Mouse (Mus musculus): ENCODE results near the gene Ppp2r5c. TPM values are rescaled to one million over a fixed set of nuclear protein-coding genes. Genes with fewer than 3 reads are reported as not detected.

Ppp2r5c gene
- total RNA-seq (2017) = 353 to 389 TPM (median 359 TPM) in 3 replicates

DNA sequence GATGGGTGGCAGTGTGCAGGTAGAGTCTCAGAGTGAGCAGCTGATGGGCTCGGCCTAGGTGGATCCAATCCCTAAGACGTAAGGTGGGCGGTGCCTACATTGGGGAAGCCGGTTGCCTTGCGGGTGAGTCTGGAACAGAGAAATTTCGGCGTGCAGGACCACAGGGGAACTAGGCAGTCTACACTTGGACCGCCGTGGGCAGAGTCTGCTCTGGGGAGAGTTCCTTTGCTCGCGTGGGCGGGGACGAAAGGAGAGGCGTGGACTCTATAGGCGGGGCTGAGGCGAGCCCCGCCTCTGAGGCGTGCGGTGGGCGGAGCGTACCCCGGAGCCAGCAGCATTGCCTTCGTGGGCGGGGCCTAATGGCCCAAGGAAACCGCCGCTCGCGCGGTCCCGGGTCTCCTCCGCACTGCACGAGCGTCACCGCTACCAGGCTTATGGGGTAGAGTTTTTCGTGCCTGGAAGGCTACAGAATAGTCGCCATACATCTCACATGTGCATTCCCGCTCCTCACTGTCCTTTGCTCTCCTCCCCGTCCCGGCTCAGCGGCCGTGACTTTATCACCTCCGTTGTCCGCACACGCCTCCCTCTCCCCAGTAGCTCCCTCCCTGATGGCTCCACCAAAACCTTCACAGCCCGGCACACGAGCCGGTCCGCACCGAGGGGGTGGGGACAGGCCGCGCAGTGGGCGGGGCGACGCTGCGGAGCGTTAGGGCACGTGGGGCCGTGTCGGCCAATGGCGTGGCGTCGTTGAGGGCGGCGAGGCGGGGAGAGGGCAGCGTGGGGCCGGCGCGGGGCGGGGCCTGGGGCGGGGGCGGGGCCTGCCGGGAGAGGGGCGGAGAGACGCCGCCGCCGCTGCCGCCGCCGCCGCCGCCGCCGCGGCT is at the start of gene Ppp2r5c:
Gene Ppp2r5c, plus strand, starts transcription at position 831 of the 881 bp plus-strand sequence.
- peak; percentile 89 for ATAC-seq (replicated peaks; ENCODE audit: insufficient number of reproducible peaks, low FRiP score, low TSS enrichment, poor library complexity, severe bottlenecking)

DNA sequence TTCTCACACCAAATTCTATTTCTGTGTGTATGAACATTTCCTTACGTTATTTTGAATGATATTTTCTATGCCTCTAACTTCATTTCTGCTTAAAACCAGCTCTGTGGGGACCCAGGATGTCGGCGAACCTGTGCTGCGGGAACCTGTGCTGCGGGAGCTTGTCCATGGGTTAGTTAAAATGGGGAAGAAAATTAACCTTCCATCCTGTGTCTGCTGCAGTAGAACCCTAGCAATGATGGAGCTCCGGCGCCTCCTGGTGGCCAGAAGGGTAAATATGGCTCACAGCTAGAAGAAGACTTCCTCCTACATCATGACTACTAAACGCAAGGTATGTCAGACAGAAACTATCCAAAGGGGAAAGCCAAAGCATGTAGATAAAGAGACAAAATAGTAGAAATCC is 48.6 kb upstream of the Ppp2r5c start:
- peak; percentile 64 for ATAC-seq (replicated peaks; ENCODE audit: insufficient number of reproducible peaks, low FRiP score, low TSS enrichment, poor library complexity, severe bottlenecking)

GRCm38 (mm10) chr12:110399161-110399560 is 47.8 kb upstream of the Ppp2r5c start:
- ATAC-seq (replicated peaks; ENCODE audit: insufficient number of reproducible peaks, low FRiP score, low TSS enrichment, poor library complexity, severe bottlenecking) = no peak

DNA sequence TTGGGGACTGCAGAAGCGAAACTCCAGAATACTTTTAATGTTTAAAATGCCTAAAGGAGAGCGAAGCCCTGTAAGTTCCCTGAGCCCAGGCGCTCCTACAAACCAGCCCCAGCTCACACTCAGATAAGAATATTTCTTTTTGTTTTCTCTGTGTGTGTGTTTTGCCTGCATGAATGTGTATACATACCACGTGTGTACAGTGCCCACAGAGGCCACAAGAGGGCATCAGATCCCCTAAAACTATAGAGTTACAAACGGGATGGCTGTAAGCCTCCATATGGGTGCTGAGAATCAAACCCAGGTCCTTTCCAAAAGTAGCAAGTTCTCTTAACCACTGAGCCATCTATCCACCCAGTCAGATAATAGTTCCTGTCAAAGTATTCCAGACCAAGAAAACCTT is 46.0 kb upstream of the Ppp2r5c start:
- no peak for ATAC-seq (replicated peaks; ENCODE audit: insufficient number of reproducible peaks, low FRiP score, low TSS enrichment, poor library complexity, severe bottlenecking)

DNA sequence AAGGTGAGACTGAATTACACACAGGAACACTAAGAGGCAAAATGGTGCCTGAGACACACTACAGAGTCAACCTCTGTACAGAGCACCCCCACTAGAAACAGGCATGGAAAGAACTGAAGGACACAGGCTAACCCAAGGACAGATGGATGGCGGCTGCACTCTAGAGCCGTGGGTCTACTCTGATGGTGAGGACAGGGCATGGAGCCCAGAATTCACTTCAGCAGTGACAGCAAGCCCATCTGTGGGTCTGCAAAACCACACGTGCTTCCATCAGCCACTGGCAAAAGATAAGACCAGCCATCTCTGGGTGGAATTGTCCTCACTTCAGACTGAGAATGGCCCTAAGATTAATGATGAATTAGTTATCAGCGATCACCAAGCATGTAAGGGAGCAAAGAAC is 45.0 kb upstream of the Ppp2r5c start:
- ATAC-seq (replicated peaks; ENCODE audit: insufficient number of reproducible peaks, low FRiP score, low TSS enrichment, poor library complexity, severe bottlenecking) = no peak

- no peak for ATAC-seq (replicated peaks; ENCODE audit: insufficient number of reproducible peaks, low FRiP score, low TSS enrichment, poor library complexity, severe bottlenecking)
These were observed 30.7 kb upstream of the Ppp2r5c start for GRCm38 (mm10) chr12:110416244-110416643.

- ATAC-seq (replicated peaks; ENCODE audit: insufficient number of reproducible peaks, low FRiP score, low TSS enrichment, poor library complexity, severe bottlenecking) = peak; percentile 46
These were observed 29.6 kb upstream of the Ppp2r5c start for GRCm38 (mm10) chr12:110417023-110417986.

- ATAC-seq (replicated peaks; ENCODE audit: insufficient number of reproducible peaks, low FRiP score, low TSS enrichment, poor library complexity, severe bottlenecking) = 0 out of 2 replicates have a peak, but pooled peaks have one; percentile 6
These were observed 28.8 kb upstream of the Ppp2r5c start for GRCm38 (mm10) chr12:110417987-110418734.

- peak; percentile 53 for ATAC-seq (replicated peaks; ENCODE audit: insufficient number of reproducible peaks, low FRiP score, low TSS enrichment, poor library complexity, severe bottlenecking)
These were observed 28.1 kb upstream of the Ppp2r5c start for GRCm38 (mm10) chr12:110418735-110419350.

- 0 out of 2 replicates have a peak, but pooled peaks have one; percentile 32 for ATAC-seq (replicated peaks; ENCODE audit: insufficient number of reproducible peaks, low FRiP score, low TSS enrichment, poor library complexity, severe bottlenecking)
These were observed 27.0 kb upstream of the Ppp2r5c start for GRCm38 (mm10) chr12:110419879-110420278.

GRCm38 (mm10) chr12:110421361-110421760 is 25.6 kb upstream of the Ppp2r5c start:
- no peak for ATAC-seq (replicated peaks; ENCODE audit: insufficient number of reproducible peaks, low FRiP score, low TSS enrichment, poor library complexity, severe bottlenecking)

GRCm38 (mm10) chr12:110424008-110424704 is 22.8 kb upstream of the Ppp2r5c start:
- ATAC-seq (replicated peaks; ENCODE audit: insufficient number of reproducible peaks, low FRiP score, low TSS enrichment, poor library complexity, severe bottlenecking) = no peak

- ATAC-seq (replicated peaks; ENCODE audit: insufficient number of reproducible peaks, low FRiP score, low TSS enrichment, poor library complexity, severe bottlenecking) = no peak
These were observed 20.4 kb upstream of the Ppp2r5c start for GRCm38 (mm10) chr12:110426417-110427010.

GRCm38 (mm10) chr12:110429340-110429973 is 17.5 kb upstream of the Ppp2r5c start:
- no peak for ATAC-seq (replicated peaks; ENCODE audit: insufficient number of reproducible peaks, low FRiP score, low TSS enrichment, poor library complexity, severe bottlenecking)

- no peak for ATAC-seq (replicated peaks; ENCODE audit: insufficient number of reproducible peaks, low FRiP score, low TSS enrichment, poor library complexity, severe bottlenecking)
These were observed 16.9 kb upstream of the Ppp2r5c start for GRCm38 (mm10) chr12:110429990-110430389.

- no peak for ATAC-seq (replicated peaks; ENCODE audit: insufficient number of reproducible peaks, low FRiP score, low TSS enrichment, poor library complexity, severe bottlenecking)
These were observed 15.1 kb upstream of the Ppp2r5c start for GRCm38 (mm10) chr12:110431805-110432204.

Data from monocyte, adult 5-6 weeks (primary cell).